ENCODE assay signal across 15 mouse cellular contexts in the genomic region with DNA sequence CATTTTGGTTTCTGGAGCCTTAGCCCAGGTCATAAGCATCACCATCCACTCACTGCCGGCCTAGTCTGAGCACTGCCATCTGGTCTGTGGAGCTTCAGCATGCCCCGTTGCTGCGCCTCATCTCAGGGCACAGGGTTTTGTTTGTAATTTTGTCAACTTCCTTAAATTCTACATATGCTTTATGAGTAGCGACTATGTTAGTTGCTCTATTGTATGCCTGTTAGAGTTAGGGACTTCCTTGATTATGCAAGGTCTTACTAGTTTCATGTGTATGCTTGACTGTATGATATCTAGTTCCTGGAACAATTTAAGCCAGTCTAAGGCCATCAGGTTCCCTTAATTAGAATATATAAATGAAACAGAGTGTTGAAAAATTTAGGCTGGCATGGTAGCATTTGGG.
"Had no signal": no experiment of that assay in that cellular context is flagged by ENCODE, and none has a peak within 500 bp of the region (broad histone marks: within the 10 kb centered on the region; RNA-seq: fewer than 3 reads in every experiment).

No protein-coding gene starts in this region.

- DNase-seq: lung, adult 18-20 months; lung, embryonic 14.5 days; lung, postnatal 10 days; lung, postnatal 4 days; midbrain, embryonic 14.5 days; right cerebral cortex, postnatal 14 days; right cerebral cortex, postnatal 4 days; spleen, adult 18-20 months; thymus, adult 18-20 months; thymus, postnatal 14 days; thymus, postnatal 4 days had no signal

- ATAC-seq: midbrain, embryonic 16.5 days had no signal

- H3K27ac ChIP-seq: midbrain, embryonic 10.5 days; midbrain, embryonic 12.5 days; neural tube, embryonic 12.5 days had no signal

- H3K4me3 ChIP-seq: midbrain, embryonic 10.5 days; midbrain, embryonic 12.5 days; neural tube, embryonic 12.5 days had no signal
